Mouse (Mus musculus): ENCODE data around the gene Zfp882. TPM values are rescaled to one million over a fixed set of nuclear protein-coding genes. Genes with fewer than 3 reads are reported as not detected.
"Not testable (repeated sequence)": the region's sequence is repeated elsewhere in the genome, so short reads cannot be mapped to it uniquely, and the experiment has no call there.

Zfp882 gene
- 1 to 10 TPM; 9.9 to 10.0 TPM for total RNA-seq (2021)

DNA sequence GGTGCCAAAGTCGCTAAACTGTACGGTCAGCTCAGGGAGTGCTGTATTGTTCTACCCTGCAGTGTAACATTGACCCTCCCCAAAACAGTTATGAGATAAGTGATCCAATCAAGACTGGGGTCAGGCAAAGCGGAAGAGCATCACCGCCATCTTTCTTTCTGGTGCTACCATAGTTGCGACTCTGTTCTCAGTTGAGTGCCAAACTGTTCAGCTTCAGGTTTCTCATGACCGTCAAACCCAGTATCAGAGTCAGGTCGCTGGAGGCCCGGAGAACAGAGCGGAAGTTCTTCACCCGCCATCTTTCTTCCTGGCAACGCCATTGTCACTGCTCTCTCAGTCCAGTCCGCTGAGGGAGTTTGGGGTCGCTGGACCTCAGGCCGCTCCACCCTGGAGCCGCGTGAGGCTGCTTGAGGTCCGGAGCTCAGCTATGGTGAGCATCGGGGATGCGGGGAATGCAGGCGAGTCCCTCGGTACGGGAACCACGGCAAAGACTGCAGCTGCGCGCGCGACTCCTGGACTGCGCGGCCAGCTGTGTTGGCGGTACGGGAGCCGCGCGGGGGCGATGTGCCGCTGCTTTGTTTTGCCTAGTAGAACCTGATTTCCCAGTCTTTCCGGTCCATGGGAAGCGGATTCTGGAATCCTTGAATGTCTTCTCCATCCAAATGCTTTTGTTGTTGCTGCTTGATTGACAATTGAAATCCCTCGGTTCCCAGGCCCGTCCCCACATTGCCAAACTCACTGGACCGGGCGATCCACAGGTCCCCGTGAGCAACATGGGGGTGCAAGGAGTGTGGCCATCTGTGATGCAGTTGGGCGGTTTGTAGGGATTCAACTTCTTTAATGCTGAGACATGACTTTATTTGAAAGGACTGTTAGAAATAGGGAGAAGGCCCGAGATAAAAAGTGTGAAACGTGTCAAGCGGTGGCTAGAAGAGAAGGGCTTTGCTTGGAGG lies at the start of gene Zfp882, which contains the start of gene Zfp617:
Zfp882 (plus strand) TSS at position 300 of the 953 bp plus-strand sequence.
Zfp617 (plus strand) TSS at position 327 of the 953 bp plus-strand sequence.
- intact Hi-C loops (cut with DNase I), result loop anchor here (2.0 kb wide), 1 partner anchor 14 kb away; no protein-coding TSS in a partner anchor
- peak; percentile 87 to 89 for DNase-seq (ENCODE audit: extremely low spot score in 1 of 2, low spot score in 2 of 2)

DNA sequence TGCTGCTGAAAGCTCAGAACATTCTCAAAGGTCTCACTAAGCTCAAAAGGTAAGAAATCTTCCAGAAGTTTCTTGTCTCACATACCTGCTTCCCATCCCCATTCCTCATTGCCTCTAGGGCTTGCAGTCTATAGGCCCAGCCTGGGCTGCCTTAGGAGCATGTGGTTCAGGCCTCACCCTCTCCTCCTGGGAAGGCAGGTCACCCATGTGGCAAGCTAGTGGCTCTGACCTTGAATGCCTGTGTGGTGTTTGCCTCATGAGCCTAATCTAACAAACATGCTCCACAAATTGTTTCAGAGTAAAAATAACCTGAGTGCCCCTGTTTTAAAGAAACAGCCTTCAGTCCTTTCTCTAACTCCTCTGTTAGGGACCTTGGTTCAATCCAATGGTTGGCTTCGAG lies 46.9 kb upstream of the Zfp882 start:
- intact Hi-C loops (cut with DNase I); DNase-seq (ENCODE audit: extremely low spot score in 1 of 2, low spot score in 2 of 2): not testable (repeated sequence)

DNA sequence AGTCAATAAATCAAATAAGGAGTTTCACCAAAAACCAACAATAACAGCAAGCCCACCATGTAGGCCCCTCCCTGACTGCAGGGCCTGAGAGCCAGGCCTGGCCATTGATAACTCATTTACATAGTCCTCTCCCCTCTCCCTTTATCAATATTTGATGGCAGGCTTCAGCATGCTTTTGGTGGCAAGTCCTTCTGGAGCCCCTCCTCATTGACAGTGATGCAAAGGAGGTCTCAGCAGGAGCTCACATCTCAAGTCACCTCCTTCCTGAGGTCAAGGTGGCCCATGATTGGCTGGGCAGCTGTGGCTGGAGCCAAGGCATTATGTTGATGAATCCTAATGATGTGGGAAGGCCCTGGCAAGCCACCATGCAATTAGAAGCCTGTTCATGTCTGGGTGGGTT lies 46.4 kb upstream of the Zfp882 start:
- intact Hi-C loops (cut with DNase I); DNase-seq (ENCODE audit: extremely low spot score in 1 of 2, low spot score in 2 of 2): not testable (repeated sequence)

DNA sequence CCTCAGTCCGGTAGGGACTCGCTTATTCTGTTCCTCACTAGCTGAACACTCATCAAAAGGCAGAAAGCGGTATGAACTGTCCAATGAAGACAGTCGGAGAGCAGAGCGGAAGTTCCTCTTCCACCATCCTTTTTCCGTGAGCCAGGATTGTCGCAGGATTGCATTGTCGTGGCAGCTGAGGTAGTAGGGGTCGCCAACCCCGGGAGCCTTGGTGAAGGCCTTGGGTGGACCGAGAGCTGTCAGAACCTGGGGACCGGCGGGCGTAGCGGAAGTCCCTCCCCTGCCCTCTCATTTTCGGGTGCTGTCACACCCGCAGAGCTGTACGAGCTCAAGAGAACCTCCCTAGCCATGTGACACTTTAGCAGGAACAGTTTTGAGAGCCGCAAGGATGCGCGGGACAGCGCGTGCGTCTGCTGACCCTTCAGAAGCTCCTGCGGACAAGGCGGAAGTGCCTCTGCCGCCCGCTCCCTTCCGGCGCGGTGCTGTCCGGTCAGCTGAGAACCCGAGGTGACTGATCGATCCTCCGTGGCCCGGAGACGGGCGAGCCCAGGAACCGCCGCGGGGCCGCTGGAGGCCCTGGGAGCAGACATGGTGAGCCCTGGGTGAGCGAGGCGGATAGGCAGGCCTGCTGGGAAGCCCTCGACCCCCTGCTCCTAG lies 26.7 kb upstream of the Zfp882 start, which contains the start of gene Zfp709:
Zfp709 (plus strand) TSS at position 402 of the 657 bp plus-strand sequence.
- intact Hi-C loops (cut with DNase I), result no loop called here

DNA sequence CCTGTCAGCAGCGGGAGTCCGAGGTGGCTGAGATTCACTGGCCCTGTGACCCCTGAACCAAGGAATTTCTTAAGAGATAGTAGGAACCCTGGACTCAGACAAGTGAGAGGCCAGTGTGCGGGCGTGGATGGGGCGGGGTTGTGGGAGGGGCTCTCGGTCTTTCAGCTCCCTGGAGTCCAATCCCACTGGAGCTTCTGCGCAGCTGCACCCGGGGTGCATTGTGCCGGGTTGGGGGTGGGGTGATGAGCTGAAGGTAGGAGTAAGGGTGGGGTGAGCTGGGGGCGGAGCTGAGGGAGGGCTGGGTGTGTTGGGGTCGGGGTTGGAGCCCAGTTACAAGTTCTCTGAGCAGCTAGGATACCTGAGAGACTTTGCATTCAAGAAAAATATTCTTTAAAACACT lies 7.7 kb upstream of the Zfp882 start:
- DNase-seq (ENCODE audit: extremely low spot score in 1 of 2, low spot score in 2 of 2); intact Hi-C loops (cut with DNase I): not testable (repeated sequence)

More for the DNA sequence above, 26.7 kb upstream of the Zfp882 start, which contains the start of gene Zfp709:
- peak; percentile 34 to 75 for DNase-seq (ENCODE audit: extremely low spot score in 1 of 2, low spot score in 2 of 2)

DNA sequence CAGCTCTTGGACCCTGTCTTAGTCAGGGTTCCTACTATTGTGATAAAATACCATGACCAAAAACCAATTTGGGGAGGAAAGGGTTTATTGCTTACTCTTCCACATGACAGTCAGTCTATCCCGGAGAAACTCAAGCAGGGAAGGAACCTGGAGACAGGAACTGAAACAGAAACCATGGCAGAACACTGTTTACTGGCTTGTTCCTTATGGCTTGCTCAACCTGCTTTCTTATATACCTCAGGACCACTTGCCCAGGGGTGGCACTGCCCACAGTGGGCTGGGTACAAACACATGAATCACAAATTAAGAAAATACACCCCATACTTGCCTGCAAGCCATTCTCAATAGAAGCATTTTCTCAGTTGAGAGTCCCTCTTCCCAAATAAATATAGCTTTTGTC lies 5.3 kb upstream of the Zfp882 start:
- intact Hi-C loops (cut with DNase I); DNase-seq (ENCODE audit: extremely low spot score in 1 of 2, low spot score in 2 of 2): not testable (repeated sequence)

DNA sequence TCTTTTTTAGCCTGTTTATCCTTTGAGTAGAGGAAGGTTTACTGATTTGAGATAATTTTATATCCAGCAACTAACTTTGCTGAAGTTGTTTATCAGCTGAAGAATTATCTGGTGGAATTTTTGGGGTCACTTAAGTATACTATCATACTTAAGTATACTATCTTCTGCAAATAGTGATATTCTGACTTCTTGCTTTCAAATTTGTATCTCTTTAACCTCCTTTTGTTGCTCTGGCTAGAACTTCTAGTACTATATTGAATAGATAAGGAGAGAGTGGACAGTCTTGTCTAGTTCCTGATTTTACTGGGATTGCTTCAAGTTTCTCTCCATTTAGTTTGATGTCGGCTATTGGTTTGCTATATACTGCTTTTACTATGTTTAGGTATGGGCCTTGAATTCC lies 1.6 kb upstream of the Zfp882 start:
- intact Hi-C loops (cut with DNase I), result no loop called here
- no peak for DNase-seq (ENCODE audit: extremely low spot score in 1 of 2, low spot score in 2 of 2)

DNA sequence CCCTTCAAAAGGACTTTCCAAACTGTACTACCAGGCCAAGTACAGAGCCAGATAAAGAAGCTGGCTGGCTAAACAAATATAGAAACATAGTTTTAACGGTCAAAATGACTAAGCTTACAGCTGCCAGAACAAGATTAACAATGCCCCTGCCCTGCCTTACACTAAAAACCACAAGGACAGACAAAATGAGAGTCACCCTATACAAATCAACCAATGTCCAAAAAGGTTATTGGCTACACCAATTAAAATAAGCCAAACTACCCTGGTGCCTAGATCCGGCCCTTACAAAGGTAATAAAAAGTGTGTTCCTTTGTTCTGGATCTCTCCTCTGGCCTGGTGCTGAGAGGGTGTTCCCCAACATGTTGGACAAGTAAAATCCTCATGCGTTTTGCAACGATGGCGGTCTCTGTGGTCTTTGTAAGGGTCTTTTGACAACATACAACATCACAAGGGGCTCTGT lies 580 bp upstream of the Zfp882 start:
- intact Hi-C loops (cut with DNase I), result loop anchor here (2.0 kb wide), 1 partner anchor 15 kb away; no protein-coding TSS in a partner anchor

DNA sequence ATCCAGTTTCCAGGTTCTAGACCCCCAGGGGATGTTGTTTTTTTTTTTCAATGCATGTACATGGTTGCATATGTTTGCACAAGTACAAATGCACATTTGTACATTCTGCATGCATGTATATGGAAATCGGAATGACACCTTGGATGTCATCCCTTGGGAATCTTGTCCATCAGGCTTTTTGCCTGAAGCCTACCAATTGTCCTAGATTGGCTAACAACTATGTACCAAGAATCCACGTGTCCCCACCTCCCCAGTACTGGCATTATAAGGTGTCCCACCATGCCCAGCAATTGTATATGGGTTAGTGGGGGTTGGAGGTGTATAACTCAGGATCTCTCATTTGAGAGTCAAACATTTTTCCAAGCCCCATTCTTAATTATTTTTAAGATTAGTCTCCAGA lies 3.9 kb downstream of the Zfp882 start:
- no peak for DNase-seq (ENCODE audit: extremely low spot score in 1 of 2, low spot score in 2 of 2)
- intact Hi-C loops (cut with DNase I), result no loop called here

More for the DNA sequence above, 580 bp upstream of the Zfp882 start:
- DNase-seq (ENCODE audit: extremely low spot score in 1 of 2, low spot score in 2 of 2), result no peak

DNA sequence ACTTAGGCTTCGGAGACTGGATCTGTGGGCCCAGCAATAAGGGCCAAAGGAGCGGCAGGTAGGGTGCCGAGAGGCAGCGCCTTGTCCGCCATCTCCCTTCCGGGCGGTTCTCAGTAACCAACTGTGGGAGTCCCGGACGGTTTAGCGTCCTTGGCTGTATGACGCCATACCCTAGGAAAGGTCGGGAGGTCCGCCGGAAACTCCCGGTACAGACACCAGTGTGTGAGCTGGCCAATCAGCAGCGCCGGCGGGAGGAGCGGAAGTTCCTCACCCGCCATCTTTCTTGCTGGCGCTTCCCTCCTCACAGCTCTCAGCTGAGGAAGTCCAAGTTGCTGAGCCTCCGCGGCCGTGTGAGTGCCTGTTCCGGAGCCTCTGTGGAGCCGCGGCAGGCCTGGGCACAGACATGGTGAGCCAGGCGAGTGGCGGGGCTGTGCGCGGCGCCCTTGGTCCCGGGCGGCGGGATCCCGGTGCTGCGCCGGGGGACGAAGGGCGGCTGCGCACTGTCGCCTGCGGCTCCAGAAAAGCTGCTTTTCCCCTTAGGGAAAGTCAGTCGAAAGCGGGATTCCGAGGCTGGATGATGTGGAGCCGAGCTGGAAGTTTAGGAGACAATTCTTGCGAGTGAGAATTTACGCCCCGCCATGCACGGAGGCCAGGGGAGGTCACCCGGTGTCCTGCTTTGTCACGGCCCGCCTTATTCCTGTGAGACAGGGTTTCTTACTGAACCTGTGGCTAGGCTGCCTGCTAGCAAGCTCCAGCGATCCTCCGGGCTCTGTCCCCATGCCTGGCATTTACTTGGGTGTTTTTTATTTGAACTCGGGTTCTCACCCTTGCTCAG lies 14.4 kb downstream of the Zfp882 start:
- DNase-seq (ENCODE audit: extremely low spot score in 1 of 2, low spot score in 2 of 2), result peak; percentile 95 to 97
- intact Hi-C loops (cut with DNase I), result loop anchor here (2.0 kb wide), 1 partner anchor 14 kb away; the partner anchor contains the start of genes Zfp617 and Zfp882

DNA sequence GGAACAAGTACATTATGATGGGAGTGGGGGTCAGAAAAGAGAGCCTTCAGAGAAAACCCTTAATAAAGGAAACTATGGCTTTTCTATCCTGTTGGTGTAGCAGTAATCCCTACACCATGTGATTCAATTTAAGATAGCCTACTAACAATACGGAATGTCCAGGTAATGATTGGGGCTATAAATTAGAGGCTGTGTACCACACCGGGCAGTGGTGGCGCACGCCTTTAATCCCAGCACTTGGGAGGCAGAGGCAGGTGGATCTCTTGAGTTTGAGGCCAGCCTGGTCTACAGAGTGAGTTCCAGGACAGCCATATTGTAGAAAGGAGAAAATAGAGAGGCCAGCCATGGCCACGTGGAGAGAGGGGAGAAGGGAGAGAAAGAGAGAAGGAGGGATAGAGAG lies 17.4 kb downstream of the Zfp882 start:
- DNase-seq (ENCODE audit: extremely low spot score in 1 of 2, low spot score in 2 of 2), result no peak
- intact Hi-C loops (cut with DNase I), result no loop called here

DNA sequence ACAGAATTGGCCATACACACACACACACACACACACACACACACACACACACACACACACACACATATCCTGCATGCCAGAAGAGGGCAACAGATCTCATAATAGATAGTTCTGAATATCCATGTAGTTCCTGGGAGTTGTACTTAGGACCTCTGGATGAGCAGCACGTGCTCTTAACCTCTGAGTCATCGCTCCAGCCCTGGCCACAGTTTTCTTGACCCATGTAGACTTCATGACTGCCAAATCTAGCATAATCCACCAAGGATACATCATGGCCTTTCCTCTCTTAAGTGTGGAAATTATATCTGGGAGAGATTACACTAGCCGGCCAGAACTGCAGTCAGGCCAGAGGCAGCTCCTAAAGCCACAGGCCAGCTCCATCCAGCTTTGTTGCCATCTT lies 18.1 kb downstream of the Zfp882 start:
- intact Hi-C loops (cut with DNase I), result no loop called here
- DNase-seq (ENCODE audit: extremely low spot score in 1 of 2, low spot score in 2 of 2), result no peak

DNA sequence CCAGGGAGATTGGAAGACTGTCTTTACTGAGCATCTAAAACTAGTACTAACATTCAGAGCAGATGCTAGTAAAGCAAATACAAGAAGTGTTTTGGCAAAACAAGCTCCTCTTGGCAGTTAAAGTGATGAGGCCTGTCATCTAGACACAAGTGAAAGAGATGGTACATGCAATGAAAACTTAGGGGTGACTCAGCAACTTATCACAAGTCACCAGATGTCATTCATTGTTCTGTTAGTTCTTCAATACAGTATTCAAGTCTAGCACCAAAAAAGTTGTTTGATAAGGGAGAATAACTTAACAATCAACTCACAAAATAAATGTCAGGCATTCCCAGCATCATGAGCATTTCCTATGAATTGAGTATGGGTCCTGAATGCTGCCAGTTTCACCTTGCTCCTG lies 19.4 kb downstream of the Zfp882 start:
- intact Hi-C loops (cut with DNase I), result no loop called here
- no peak for DNase-seq (ENCODE audit: extremely low spot score in 1 of 2, low spot score in 2 of 2)

DNA sequence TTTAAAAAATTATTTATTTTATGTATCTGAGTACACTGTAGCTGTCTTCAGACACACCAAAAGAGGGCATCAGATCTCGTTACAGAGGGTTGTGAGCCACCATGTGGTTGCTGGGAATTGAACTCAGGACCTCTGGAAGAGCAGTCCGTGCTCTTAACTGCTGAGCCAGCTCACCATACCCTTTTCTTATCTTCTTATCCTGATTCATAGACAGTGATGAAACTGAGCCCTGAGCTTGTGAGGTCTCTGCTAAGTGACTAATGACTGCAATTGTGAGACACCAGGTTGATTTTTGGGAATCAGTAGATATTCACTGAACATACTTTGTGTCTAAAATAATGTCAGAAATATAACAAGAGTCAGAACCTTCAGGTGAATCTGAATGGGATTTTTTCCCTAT lies 29.6 kb downstream of the Zfp882 start:
- DNase-seq (ENCODE audit: extremely low spot score in 1 of 2, low spot score in 2 of 2); intact Hi-C loops (cut with DNase I): not testable (repeated sequence)

DNA sequence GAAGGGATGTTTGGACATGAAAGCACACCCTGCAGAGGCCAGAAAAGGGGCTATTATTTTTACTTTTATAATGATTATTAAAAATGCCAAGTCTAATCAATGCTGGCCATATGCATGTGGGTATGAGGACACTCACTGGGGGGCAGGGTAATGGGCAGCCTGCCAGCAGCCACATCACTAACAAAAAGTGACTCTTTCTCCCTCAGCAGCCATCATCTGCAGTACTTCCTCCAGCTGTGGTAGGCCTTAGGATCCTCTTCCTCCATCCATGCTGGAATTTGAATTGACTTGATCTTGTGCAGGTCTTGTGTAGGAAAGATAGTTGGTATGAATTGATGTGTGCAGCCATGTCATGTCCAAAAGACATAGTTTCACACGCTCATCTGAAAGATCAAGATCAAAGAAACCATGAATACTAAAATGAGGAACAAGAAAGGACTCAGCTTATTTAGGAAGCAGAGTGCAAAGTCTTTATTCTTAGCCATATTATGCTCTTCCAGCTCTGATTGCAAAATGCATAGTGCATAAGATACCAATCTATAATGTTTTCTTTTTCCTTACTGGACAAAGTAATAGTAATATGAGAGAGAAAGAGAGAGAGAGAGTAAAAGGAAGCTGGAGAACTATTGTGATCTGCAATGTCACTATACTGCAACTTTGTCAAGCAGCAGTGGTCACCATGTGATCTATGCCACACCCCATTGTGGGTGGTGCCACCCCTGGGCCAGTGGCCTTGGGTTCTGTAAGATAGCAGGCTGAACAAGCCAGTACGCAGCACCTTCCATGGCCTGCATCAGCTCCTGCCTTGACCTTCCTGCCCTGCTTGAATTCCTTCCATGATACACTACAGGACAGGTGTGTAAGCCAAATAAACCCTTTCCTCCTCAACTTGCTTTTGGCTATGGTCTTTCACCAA lies 32.1 kb downstream of the Zfp882 start:
- intact Hi-C loops (cut with DNase I), result no loop called here
- DNase-seq (ENCODE audit: extremely low spot score in 1 of 2, low spot score in 2 of 2), result no peak

DNA sequence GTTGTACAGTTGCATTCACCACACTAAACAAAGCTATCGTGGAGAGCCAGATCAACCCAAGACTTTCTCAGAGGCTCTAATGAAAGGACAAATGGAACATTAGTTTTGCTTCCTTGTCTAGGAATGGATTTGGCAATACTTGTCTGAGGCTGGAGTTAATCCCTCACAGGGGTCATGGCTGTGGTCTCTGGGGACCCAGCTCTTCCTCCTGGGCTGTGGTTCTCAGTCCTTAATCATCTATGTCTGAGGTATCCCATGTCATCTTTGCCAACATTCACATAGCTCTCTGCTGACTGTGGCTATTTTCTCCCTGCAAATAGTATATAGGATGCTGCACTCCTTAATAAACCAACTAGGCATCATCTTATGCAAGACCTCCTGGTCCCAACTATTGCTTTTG lies 33.4 kb downstream of the Zfp882 start:
- intact Hi-C loops (cut with DNase I), result no loop called here
- DNase-seq (ENCODE audit: extremely low spot score in 1 of 2, low spot score in 2 of 2), result no peak

DNA sequence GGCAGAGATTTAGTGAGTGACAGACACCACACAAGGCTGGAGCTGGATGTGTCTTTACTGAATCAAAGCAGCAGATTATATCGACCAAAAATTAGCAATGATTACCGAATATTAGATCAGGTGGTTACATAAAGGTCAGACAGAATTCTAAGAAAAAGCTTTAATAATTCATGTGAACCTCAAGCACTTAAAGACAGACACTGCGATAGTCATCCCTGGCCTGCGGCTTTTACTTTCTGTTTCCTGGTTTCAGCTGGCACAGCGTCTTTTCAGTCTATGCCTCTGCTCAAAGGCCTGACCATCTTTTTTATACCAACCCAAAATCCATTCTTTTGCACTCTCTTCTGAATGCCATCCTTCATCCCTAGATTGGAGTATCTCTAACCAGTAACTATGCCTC lies 40.2 kb downstream of the Zfp882 start:
- intact Hi-C loops (cut with DNase I), result no loop called here
- DNase-seq (ENCODE audit: extremely low spot score in 1 of 2, low spot score in 2 of 2), result no peak
